Mouse (Mus musculus): ENCODE data around the gene Agmat.

DNA sequence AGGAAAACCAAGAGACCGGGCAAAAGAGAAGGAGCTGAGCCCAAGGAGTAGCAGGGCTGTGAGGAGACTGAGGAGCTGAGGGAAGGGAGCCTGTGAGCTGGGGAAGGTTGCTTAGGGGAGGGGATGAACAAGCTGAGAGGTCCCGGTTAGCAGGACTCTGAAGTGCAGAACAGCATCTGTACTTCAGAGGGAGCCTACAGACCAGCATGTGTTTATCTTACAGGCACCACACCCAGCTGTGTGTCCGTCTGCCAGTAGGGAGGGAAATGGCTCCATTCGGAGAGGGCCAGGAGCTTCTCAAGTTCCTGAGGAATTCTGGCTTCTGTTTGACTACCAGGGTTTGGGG is 5.6 kb downstream of the Agmat start:
- TF ChIP-seq CTCF (conservative IDR thresholded peaks at IDR 0.05; ENCODE audit: low read length), result no peak
- TF ChIP-seq POU5F1 (IDR thresholded peaks at IDR 0.05; ENCODE audit: borderline replicate concordance, low read length), result no peak
- no peak for TF ChIP-seq NANOG (IDR thresholded peaks at IDR 0.05; ENCODE audit: borderline replicate concordance, low read length)
